Mouse (Mus musculus): ENCODE results near the gene Shank2.

The Shank2 gene

DNA sequence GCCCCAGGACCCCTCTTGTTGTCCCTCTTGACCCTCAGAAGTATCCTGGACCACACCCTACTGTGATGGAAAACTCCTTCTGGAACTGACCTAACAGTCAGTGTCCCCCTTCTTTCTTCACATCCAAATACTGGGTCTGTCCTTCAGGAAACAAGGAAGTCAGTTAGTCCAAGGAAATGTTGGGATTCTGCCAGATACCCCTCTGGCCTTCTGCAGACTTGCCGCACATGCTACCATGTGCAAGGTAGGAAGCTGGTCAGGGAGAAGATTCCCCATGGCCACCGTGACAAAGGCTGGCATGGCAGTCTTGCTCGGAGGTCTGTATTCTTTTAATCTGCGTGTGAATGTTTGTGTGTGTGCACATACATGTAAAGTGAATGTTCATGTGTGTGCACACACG is 337.0 kb downstream of the Shank2 start:
- DNase-seq (ENCODE audit: low spot score in 2 of 2) = no peak

DNA sequence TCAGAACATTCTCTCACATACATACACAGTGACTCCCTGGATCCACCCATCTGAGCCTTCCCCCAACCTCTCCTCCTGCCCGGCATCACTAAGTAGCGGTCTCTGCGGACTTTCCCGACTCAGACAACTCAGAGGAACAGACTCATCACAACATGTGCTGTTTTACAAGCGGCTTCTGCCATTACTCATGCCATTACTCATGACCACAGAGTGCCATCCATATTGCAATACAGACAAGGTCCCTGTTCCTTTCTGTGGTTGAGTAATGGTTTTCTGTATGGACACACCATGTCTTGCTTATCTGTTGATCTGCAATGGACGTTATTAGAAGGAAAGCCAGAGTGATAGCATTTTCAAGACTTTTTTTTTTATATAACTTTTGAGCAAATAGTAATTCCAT is 338.6 kb downstream of the Shank2 start:
- DNase-seq (ENCODE audit: low spot score in 2 of 2) = no peak

DNA sequence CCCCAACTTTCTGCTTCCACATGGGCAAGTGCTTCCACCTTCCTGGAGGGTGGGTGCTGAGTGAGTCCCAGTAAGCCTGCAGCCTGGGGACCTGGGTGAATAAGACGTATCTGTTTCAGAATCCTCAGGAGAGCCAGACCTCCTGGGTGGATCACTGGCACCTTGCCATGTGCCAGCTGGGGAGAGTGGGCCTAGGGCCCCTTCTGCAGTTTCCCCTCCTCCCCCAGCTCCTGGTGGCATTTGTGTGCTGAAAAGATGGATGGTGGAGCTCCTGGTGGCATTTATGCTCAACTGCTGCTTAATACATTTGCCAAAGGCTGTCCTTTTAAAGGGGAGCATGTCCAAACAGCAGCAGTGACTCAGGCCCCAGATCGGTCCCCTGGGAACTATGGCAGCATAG is 364.4 kb downstream of the Shank2 start:
- DNase-seq (ENCODE audit: low spot score in 2 of 2) = no peak

DNA sequence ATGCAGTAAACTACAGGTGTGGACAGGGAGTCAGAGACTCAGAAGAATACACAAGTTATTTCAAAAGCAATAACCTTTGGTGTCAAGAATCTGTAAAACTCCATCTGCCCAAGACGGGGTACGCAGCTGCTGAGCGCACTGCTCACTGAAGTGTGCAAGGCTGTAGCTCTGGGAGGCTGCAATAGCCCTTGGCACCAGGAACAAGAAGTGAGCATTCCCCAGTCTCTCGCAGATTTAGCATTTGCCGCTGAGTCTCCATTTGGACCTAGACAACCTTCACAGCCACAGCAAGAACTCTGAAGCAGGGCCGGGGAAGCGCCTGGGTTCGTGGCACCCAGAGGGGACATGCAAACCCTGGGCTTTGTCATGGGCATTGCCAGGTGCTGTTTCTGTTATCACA is 371.3 kb downstream of the Shank2 start:
- no peak for DNase-seq (ENCODE audit: low spot score in 2 of 2)

DNA sequence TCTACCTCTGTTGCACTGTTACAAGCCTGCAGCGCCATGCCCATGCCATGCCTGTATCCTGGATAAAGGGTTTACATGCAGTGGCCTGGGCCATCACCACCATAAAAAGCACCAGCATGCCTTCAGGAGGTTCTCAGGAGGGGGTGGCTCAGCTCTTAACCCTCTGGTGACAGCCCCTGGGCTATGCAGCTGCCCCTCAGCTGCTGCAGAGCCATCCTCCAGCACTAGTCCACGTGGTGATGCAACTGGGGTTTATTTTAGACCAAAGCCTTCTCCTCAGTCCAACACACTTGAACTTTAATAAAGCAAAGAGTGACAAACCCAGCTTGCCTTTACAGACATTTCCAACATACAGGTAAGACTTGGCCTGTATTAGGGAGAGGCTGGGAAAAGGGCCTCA is 373.8 kb downstream of the Shank2 start:
- DNase-seq (ENCODE audit: low spot score in 2 of 2) = no peak

DNA sequence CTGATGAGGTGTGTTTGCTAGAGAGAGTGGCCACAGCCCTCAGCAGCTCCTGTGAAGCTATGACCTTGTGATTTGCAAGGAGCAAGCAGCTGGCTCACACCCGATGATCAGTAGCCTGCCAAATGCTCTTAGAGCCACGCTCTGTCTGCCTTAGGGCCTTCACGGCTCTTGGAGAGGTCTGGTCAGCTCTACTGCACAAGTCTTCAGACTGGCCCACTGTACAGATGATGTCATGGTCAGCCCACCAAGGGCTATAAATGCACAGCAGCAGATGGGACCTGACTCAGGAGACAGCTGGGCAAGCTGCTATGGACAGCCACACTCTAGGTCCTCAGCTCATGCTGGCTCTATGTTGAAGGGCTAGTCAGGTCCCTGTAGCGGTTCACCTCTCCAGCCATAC is 376.5 kb downstream of the Shank2 start:
- no peak for DNase-seq (ENCODE audit: low spot score in 2 of 2)

DNA sequence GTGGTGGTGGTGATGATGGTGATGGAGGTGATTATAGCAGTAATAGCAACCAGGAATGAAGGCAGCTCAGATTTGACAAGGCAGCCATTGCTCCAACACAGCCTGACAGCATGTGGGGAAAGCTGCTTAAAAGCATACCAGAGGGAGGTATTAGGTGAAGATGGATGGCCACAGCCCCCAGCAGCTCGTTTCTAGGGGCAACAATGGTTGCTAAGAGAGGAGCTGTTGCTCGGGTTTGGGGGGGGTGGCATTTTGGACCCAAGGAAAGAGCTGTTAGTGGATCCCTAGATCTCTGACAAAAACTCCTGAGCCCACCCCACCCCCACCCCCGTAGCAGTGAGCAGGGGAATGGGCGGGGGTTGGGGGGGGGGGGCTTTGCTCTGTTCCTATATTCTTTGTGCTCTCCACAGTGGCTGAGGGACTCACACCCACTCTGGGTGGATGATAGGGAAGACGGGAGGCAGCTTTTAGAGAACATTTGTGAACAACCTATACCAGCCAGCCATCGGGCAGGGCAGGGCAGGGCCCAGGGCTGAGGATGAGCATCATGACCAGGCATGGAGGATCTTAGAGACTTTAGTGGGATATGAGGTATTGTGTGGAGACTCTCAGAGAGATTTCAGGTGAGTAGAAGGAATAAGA is 377.6 kb downstream of the Shank2 start:
- no peak for DNase-seq (ENCODE audit: low spot score in 2 of 2)

DNA sequence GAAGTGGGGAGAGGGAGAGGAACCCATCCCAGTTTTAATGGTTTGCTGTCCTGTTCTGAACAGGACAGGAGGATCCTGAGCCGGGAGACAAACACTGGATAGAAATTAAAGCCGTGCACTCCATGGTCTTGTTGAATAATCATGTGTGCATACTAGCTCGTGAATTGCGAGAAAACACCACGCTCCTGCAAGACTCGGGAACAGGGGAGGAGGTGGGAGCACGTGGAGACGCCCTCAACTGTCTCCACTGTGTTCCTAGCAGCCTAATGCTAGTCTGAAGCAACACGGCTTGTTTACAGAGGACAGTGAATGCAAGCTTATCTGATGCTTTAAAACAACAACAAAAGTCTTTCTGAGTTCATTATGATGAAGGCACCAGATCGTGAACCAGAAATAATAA is 379.9 kb downstream of the Shank2 start:
- no peak for DNase-seq (ENCODE audit: low spot score in 2 of 2)

DNA sequence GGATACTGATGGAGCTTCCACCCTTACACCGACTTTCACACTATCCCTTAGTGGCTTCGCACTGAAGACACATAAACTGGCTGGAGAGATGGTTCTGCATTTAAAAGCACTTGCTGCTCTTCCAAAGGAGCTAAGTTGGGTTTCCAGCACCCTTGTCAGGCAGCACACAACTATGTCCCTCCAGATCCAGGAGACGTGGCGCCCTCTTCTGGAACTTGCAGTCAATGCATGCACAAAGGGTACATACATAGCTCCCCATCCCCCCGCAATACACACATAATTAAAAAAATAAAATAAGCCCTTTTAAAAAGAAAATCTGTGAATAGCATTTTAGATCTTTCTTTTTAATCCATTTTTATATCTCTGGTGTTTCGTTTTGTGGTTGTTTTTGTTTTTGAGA is 385.8 kb downstream of the Shank2 start:
- no peak for DNase-seq (ENCODE audit: low spot score in 2 of 2)

DNA sequence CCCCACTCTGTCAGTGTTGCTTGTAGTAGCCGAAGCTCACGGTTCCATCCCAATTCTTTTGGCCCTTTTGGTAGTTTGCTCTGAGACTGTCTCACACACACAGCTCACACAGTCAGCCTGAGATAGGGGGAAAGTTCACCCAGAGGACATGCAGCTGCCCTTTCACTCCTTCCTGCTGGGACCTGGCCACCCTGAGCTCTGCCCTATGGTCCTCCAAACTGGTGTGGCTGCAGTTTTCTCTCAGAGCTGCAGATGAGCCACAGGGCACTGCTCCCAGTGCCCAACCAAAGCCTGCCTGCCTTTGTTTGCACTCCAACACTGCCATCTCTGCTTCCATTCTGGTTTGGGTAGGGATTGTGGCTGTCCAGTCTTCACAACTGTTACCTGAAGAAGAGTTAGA is 388.0 kb downstream of the Shank2 start:
- no peak for DNase-seq (ENCODE audit: low spot score in 2 of 2)

DNA sequence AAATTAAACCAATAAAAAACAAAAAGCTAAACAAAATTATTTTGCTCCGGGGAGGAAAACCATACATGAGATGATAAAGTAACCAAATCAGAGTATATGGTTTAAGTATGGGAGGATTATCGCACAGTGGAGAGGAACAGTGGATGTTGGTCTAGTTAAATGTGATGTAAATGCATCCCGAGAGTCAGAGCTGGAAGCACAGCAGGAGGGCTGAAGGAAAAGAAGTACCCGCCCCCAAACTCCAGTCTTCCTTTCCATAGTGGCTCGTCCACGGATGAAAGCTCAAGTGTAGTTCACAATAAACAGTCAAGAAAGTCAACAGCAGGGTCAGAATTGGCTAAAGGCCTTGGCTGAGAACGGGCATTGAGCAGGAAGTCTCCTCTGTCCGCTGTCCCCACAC is 388.9 kb downstream of the Shank2 start:
- DNase-seq (ENCODE audit: low spot score in 2 of 2) = no peak

DNA sequence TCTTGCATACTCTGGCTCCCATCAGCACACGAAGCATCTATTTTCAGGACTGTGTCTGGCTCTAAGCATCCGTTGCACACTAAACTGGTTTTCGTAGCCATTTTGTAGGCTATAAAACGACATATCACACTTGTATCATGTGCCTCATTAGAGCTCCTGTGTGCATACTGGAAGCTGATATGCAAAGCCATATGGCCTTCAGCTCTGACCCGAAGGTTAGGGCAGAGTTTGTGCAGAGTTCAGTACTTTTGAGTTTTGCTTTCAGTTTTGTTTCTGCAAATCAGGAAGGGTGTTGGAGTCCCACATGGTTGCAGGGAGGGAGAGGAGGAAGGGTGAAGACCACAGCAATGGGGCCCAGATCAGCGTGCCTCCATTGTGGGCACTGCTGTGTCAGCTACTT is 390.0 kb downstream of the Shank2 start:
- DNase-seq (ENCODE audit: low spot score in 2 of 2) = no peak

DNA sequence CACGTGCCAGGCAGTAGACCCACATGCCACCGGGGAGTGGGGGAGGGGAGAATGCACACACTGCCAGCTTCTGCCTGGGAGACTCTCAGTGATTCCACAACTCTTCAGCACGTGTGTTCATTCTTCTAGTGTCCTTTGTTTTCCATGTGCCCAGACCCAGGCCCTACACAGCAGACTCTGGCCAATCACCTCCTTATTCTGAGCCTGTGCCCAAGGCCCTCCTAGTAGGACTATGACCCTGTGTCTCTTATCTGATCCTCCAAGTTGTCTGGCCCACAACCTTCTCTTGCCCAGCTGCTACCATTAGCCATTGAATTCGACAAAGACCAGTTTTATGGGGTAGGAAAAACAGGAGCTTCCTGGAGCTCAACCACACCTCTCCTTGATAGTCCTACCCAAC is 400.8 kb downstream of the Shank2 start:
- no peak for DNase-seq (ENCODE audit: low spot score in 2 of 2)

DNA sequence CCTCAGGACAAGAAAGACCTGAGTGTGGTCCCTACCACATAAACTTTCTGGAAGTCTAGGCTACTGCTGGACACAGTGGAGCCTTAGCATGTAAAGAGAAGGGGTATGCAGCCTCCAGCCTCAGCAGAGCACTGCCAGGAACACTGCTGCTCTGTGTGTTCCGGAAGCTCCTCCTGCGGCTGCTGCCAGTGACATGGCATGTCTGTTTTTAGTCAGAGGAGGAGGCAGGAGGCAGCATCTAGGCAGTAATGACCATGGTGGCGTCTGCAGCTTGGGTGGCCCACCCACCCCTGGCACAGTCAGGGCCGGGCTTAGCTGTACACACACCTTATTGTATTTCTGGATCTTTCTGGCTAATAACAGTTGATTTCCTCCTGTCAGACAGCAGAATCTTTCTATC is 405.9 kb downstream of the Shank2 start:
- no peak for DNase-seq (ENCODE audit: low spot score in 2 of 2)

DNA sequence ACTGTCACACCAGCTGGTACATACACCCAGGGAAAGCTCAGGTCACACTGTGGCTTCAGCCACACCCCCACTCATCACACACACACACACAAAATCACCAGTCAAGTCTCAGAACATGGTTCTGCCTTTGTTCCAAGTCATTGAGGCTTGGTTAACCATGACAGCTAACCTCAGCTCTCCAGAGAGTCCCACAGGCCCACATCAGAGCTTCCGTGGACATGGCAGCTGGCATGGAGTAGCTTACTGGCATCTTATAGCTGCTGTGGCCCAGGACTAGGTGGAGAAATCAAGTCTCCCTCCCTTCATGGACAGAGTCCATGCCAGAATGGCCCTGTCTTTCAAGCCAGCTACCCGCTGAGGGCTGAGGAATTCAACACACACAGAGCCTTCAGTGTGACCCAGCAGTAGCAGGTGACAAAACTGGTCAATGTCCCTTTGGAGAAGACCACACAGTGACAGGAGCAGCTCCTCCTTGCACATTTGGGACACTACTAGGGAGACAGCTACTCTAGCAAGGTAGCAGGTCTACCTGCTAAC is 406.8 kb downstream of the Shank2 start:
- DNase-seq (ENCODE audit: low spot score in 2 of 2) = no peak

DNA sequence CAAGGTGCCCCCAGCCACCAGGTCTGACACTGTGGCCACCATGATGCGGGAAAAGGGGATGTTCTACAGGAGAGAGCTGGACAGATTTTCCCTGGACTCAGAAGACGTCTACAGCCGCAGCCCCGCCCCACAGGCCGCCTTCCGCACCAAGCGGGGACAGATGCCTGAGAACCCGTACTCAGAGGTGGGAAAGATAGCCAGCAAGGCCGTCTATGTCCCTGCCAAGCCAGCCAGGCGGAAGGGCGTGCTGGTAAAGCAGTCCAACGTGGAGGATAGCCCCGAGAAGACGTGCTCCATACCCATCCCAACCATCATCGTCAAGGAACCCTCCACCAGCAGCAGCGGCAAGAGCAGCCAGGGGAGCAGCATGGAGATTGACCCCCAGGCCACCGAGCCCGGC is 408.0 kb downstream of the Shank2 start:
- DNase-seq (ENCODE audit: low spot score in 2 of 2) = no peak

DNA sequence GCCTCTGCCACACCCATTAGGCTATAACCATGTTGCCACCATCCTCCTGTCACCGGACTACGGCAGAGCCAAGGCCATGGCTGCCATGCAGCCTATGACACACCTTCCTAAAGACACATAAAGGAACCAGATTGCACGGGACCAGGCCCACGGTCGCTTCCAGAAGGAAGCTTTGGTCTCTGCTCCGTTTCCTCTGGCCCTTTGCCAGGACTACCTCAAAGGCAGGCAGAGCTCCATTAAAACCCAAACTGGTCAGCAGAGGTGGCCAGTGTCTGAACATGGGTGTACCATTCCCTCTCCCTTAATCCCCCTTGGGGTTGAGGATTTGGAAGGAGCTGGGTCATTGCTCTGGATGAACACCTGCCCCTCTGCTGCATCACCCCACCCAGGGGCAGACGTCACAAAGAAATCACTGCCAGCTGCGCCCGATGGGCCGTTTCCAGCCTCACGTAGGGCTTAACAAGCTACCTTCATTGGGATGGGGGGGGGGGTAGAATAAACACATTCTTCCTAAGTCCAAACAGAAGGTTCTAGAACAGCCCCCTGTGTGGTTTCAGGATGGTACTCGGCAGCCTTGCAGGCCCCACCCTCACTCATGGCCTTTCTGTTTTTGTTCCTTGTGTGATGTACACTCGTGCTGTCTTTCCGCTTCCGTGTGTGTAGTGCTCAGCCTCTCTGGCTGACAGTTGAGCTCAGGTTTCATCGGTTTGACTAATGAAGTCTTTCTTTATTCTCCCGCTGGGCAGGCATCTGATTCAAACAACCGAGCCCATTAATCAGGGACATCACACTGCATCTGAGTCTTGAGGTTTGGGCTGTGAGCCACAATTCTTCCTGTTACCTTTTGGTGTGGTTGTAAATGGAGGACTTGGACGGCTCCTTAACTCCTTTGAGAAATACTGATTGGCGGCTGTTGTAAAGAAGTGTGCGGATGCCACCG is 410.5 kb downstream of the Shank2 start:
- DNase-seq (ENCODE audit: low spot score in 2 of 2) = no peak

DNA sequence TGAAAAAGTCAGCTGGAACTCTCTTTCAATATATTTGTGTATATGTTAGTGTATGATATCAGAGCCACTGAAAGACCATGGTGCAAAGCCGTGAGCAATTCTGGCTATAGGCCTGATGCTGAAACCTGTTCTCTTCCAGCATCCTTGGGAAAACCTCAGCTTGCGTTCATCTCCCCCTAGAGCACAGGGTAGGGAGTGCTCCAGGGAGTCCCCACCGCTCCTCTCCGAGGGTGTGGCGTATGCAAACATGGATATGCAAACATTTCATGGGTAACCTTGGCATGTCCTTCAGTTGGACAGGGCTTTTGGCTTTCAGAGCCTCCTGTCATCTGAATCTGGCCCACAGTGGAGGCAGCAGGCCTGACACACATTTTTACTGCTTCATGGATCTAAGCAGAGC is 412.9 kb downstream of the Shank2 start:
- DNase-seq (ENCODE audit: low spot score in 2 of 2) = no peak

DNA sequence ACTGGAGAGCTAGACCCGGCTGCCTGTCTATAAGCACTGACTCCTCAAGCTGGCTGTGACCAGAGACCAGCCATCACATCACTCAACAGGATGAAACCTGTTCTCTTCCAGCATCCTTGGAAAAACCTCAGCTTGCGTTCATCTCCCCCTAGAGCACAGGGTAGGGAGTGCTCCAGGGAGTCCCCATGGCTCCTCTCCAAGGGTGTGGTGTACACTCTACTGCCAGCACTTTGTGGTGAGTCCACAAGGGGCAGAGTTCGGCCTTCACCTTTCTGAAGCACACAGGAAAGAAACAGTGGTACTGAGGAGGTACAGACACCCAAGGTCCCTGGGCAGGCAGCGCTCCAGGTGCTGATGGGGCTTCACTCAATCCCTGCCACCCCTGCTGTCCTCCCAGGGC is 414.1 kb downstream of the Shank2 start:
- no peak for DNase-seq (ENCODE audit: low spot score in 2 of 2)

DNA sequence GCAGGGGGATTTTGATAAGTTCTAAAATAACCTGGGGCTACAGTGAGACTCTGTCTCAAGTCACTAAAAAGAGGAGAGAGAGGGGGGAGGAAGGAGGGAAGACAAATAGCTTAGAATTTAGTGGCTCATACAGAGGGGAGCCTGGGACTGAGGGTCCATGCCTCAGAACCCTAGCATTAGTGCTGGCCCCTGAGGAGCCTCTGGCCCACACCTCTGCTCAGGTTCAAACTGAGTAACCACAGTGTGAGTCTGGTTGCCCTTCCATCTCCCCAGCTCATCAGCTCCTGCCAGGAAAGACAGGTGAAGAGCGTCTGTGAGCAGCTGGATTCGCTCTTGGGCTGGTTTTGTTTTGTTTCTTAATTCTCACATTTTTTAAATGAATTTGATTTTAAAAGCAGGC is 415.5 kb downstream of the Shank2 start:
- DNase-seq (ENCODE audit: low spot score in 2 of 2) = no peak

DNA sequence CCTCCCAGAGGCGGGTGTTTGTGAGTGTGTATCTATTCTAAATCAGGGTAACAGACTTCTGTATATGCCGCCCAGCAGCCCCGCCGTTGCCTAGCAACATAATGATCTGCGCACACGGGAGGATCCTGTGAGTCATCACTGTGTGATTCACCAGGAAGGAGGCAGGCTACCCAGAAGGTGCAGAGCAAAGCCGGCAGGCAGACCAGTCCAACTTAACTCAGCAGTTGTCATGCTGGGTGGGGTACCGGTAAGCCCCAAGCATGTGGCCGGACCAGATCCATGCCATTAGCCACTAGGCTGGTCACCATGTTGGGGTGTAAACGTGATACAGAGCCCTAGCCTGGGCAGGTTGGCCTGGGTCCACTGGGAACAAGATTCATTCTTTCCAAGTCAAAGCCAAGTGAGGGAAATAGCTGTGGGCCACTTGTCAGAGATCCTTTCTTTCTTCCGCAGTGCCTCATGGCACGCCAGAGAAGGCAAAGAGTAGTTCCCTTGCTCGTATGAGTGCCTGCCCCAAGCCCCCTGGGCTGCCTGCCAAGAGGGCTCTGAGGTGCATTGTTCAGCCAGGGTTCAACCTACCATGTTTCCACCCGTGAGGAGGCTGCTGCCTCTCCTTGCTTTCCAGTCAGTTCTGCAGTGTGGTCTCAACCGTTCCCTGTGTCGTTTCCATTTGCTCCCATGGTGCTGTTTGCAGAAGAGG is 416.1 kb downstream of the Shank2 start:
- DNase-seq (ENCODE audit: low spot score in 2 of 2) = no peak

DNA sequence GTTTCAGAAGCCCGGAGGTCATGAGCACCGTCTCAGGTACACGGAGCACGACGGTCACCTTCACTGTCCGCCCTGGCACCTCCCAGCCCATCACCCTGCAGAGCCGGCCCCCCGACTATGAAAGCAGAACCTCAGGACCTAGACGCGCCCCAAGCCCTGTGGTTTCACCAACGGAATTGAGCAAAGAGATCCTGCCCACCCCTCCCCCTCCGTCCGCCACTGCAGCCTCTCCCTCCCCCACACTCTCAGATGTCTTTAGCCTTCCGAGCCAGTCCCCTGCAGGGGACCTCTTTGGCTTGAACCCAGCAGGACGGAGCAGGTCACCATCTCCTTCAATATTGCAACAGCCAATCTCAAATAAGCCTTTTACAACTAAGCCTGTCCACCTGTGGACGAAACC is 418.8 kb downstream of the Shank2 start:
- no peak for DNase-seq (ENCODE audit: low spot score in 2 of 2)

DNA sequence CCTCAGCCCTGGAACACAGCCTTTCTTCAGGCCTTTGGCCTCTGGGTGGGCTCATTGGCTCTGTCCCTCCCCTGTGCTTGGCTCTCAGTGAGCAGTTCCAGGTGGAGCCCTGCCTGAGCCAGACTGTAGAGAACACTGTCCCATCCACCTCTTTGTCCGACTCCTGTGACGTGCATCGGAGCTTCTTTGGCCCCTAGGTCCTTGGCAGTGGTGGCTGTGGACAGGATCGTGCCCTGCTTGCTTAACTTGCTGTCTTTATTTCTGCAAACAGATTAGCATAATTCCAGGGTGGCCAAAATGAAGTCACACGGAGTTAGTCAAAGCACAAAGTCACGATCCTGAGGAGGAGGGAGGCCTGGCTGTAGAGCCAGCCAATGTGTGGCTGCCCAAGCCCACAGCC is 419.8 kb downstream of the Shank2 start:
- DNase-seq (ENCODE audit: low spot score in 2 of 2) = no peak

Data from spleen, postnatal 36 days (tissue).